ENCODE assay signal across 8 mouse cellular contexts in the genomic region with DNA sequence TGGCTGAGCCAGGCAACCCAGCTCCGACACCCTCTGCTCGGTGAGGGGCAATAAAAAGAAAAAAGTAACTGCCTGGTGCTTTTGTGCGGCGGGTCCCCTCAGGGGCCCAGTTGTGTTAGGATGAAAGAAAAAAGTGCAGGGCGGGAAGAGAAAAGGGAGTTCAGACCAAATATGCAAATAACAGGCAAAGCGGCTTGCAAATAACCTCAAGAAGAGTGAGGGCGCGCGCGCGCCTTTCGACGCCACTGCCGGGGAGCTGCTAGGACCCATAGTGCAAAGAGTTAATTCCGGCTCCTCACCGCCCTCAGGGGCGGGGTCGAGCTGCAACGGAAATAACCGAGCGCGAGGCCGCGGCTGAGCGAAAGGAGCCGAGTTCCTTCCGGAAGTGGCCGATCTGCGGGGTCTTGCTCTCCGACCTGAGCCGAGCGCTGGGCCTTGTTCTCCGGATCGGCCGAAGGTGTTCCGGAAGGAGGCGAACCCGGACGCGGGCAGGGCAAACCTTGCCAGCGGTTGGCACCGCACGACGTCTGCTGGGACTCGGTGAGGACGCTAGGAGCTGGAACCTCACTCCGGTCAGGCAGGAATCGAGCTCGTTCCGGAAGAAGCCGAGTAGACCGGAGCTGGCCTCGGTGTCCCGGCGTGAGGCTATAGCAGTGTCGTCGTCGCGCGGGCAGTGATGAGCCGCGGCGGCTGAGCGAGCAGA. TPM values are rescaled to one million over a fixed set of nuclear protein-coding genes. Genes with fewer than 3 reads are reported as not detected.
DNase-seq lines count a peak whose midpoint lies in the region; ATAC-seq and TF ChIP-seq lines count a peak whose summit lies in the region.

TSS of gene Mta2 (plus strand) at position 361 of the 703 bp plus-strand sequence.

- H3K4me1 ChIP-seq in hindbrain, embryonic 10.5 days (replicated peaks), result peaks cover 46% of the 10 kb centered on the region
- H3K4me1 ChIP-seq in lung, postnatal 0 days (ENCODE audit: insufficient read depth, low read depth, low read length), result peaks cover 18% of the 10 kb centered on the region; the same call in 1 of the 2 replicates

- H3K27me3 ChIP-seq in hindbrain, embryonic 10.5 days (ENCODE audit: insufficient read depth, poor library complexity, severe bottlenecking), result no peaks in the 10 kb centered on the region
- no peaks in the 10 kb centered on the region for H3K27me3 ChIP-seq in lung, postnatal 0 days (replicated peaks; ENCODE audit: insufficient read depth, low read length)

- no peaks in the 10 kb centered on the region for H3K9me3 ChIP-seq in hindbrain, embryonic 10.5 days
- H3K9me3 ChIP-seq in lung, postnatal 0 days (ENCODE audit: low read length), result no peaks in the 10 kb centered on the region

- H3K9ac ChIP-seq in lung, postnatal 0 days (replicated peaks; ENCODE audit: low read depth), result peak within 1 kb of the TSS; percentile 99

- WGBS in hindbrain, embryonic 10.5 days, result under 1% methylated on average over 64 of the region's 64 CpGs
- WGBS in lung, postnatal 0 days, result under 1% methylated on average over 64 of the region's 64 CpGs

- peak within 1 kb of the TSS; percentile 98 for H3K27ac ChIP-seq in hindbrain, embryonic 10.5 days
- H3K27ac ChIP-seq in lung, postnatal 0 days (ENCODE audit: low read length), result peak within 1 kb of the TSS; percentile 99

- TF ChIP-seq EP300 in lung, postnatal 0 days (IDR thresholded peaks at IDR 0.05), result no peak; the same call in 1 of the 2 replicates

- H3K36me3 ChIP-seq in hindbrain, embryonic 10.5 days, result peaks cover 60% of the 10 kb centered on the region
- 0 out of 2 replicates have a peak, but pooled peaks cover 7% of the 10 kb centered on the region for H3K36me3 ChIP-seq in lung, postnatal 0 days (ENCODE audit: insufficient read depth, low read length)

- H3K4me2 ChIP-seq in lung, postnatal 0 days (replicated peaks; ENCODE audit: low read depth, low read length), result peak within 1 kb of the TSS; percentile 75

- TF ChIP-seq CTCF in lung, postnatal 0 days (IDR thresholded peaks at IDR 0.05), result peak; percentile 38

- ATAC-seq in frontal cortex, adult (ENCODE audit: low TSS enrichment), result peak; percentile 92
- peak; percentile 95 for ATAC-seq in lung, postnatal 0 days

- peak within 1 kb of the TSS; percentile 95 for H3K4me3 ChIP-seq in hindbrain, embryonic 10.5 days
- peak within 1 kb of the TSS; percentile 93 for H3K4me3 ChIP-seq in lung, postnatal 0 days (ENCODE audit: low read depth, low read length)

- DNase-seq in MN1 (ENCODE audit: low spot score), result peak; percentile 96
- DNase-seq in cerebellum, adult 9-10 months, result peak; percentile 96
- peak; percentile 99 for DNase-seq in hindbrain, embryonic 10.5 days (ENCODE audit: low spot score)
- DNase-seq in layer of hippocampus, adult 9-11 months, result peak; percentile 93
- peak; percentile 98 for DNase-seq in lung, postnatal 0 days (ENCODE audit: low spot score)
- DNase-seq in ovary, postnatal 14 days (ENCODE audit: low spot score), result peak; percentile 92
- DNase-seq in thymus, postnatal 14 days, result peak; percentile 99

RNA-seq across cellular contexts. Expression of gene Mta2, which starts in this region (rescaled TPM):
- 178 and 184 TPM in 2 replicates for polyA plus RNA-seq in hindbrain, embryonic 10.5 days (2016; fragmentation: Nextera tagmentation; extraction: Ambion mirVana)
- 81.8 and 84.7 TPM in 2 replicates for polyA plus RNA-seq in lung, postnatal 0 days (2015; fragmentation: Nextera tagmentation; extraction: Ambion mirVana)

Comparison
In these comparisons a context has a peak if more than half of its experiments do, and no peak if none do; other contexts are left out.
1. Peak in every context shown above with its lines: DNase-seq, ATAC-seq, H3K4me3 ChIP-seq and H3K27ac ChIP-seq.